Mouse (Mus musculus): ENCODE data around the gene Fam53a. TPM values are rescaled to one million over a fixed set of nuclear protein-coding genes. Genes with fewer than 3 reads are reported as not detected.

Gene Fam53a
- 10 to 100 TPM; 21.8 to 24.2 TPM for total RNA-seq (2021)
- long read RNA-seq, experiment 1, transcript Fam53a-202 (6 exons, 2,009 nt) = major isoform, 29 of 55 reads
- long read RNA-seq, experiment 1, transcript Fam53a-201 (5 exons, 2,346 nt) = minor isoform, 9 of 55 reads
- long read RNA-seq, experiment 1, partial matches to known transcripts = 2 of 55 reads
- long read RNA-seq, experiment 1, other reads (novel, unspliced or antisense) = 14 of 55 reads
- long read RNA-seq, experiment 2, transcript Fam53a-201 (5 exons, 2,346 nt) = minor isoform, 7 of 34 reads
- long read RNA-seq, experiment 2, transcript Fam53a-202 (6 exons, 2,009 nt) = major isoform, 17 of 34 reads
- long read RNA-seq, experiment 2, partial matches to known transcripts = 2 of 34 reads
- long read RNA-seq, experiment 2, other reads (novel, unspliced or antisense) = 7 of 34 reads

DNA sequence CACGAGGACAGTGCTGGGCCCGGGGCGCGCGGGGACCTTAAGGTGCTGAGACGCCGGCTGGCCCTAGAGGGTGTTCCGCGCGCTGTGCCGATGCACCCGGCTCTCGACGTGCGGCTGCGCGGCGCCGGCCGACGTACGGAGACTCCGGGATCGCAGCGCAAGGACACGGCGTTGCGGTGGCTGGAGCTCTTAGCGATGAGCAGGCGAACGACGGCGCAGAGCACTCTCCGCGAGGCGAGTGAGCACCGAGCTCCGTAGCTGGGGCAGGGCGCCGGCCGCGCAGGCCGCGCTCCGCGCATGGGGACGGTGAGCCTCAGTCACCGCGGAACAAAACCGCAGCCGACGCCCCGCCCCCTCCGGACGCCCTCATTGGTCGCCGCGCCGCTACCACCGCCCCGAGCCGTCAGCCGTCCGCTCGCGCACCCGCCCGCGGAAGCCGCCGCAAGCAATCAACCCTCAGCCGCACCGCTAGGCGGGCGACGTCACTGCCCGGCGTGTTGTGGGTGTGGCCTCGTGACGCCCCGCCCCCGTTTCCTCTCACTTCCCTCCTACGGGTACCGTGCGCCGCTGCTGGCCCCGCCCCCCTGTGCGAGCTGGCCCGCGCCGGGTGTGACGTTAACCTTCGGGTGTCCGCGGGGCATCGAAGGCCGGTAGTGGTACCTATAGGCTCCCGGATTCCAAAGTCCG lies at the start of gene Fam53a, which contains the start of gene Gm9903:
Gene Fam53a (minus strand): TSS at position 335 of the 687 bp plus-strand sequence.
Gene Gm9903 (plus strand): TSS at position 625 of the 687 bp plus-strand sequence.
- peak; percentile 100 for DNase-seq (ENCODE audit: low spot score in 2 of 2)

DNA sequence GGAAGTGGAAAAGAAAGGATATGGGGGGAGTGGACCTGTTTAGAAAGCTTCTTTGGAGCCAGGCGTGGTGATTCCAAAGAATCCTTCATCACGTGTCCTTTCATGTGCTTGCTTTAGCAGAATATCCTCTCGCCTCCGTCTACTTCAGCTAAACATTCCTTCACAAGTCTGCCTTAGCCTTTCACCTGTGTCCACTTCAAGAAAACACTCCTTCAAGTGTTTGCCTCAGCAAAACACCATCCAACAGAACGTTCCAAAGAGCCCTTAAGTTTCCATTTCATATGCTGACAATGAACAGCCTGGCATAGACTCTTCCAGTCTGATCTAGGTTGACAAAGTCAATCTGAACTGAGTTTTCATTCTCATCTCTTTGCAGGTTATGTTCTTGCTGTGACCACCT lies 48.8 kb upstream of the Fam53a start:
- DNase-seq (ENCODE audit: low spot score in 2 of 2) = no peak

DNA sequence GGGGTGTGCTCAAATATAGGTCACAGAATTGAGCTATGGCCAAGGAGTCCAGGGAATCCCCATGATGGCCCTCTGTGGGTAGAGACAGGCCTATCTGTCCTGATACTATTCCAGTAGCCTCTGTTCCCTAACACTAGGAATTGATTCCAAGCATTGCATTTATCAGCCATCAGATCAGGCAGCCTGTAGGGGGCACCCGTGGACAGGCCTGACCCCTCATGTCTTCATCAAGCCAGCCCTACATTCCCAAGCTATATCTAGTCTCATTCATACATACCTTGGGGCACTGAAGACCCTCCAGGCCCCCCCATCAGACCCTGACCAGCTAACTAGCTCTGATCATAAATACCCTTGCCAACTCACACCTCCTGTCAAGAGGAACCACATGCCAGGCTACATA lies 46.5 kb upstream of the Fam53a start:
- peak; percentile 53 to 66 for DNase-seq (ENCODE audit: low spot score in 2 of 2)

DNA sequence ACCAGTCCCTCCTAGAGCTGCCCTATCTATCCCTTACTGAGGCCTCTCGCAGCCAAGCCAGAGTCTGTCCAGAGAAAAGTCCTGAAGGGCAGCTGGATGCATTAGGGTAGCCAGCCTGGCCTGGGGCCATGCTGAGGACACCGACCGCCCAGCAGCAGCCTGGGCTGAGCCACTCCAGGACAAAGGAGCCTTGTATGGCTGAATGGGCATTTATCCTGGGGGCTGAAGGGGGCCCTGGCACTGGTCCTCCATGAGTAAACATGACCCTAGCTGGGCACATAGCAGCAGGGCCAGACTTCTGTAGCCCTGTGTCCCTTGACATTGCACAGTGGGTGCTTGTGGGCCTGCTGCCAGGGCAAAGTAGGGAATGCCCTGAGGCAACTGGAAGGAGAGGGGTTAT lies 45.0 kb upstream of the Fam53a start:
- peak; percentile 45 to 50 for DNase-seq (ENCODE audit: low spot score in 2 of 2)

DNA sequence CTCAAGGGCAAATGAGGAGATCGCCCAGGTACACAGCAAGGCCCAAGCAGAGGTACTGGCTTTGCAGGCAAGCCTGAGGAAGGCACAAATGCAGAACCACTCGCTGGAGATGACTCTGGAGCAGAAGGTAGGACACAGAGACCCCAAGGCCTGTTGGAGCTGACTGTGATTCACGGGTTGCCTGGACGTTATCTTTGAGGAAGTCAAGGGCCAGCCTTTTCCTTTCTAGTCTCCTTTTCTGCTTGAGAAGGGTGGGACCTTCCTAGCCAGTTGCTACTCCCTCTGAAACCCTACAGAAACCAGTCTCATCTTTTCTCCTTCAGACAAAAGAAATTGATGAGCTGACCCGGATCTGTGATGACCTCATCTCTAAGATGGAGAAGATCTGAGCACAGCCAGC lies 42.2 kb upstream of the Fam53a start:
- DNase-seq (ENCODE audit: low spot score in 2 of 2) = no peak

DNA sequence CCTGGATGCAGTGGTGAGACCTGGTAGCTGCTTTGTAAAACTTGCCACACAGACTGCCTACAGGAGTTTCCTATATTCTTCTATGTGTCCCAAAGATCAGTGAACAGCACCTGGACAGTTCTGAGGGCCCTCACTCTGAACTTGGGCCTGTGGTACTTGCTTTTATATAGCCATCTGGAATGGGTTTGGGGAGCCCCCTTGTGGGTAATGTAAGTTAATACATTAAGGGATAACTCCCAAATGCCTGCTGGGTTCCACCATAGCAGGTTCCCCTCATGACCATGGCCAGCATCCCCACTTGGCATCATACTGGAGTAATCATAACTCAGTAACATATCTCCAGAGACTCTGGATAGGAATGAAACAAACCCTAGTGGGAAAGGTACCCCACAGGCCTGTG lies 38.8 kb upstream of the Fam53a start:
- peak in 1 of 2 experiments; percentile 20 for DNase-seq (ENCODE audit: low spot score in 2 of 2)

DNA sequence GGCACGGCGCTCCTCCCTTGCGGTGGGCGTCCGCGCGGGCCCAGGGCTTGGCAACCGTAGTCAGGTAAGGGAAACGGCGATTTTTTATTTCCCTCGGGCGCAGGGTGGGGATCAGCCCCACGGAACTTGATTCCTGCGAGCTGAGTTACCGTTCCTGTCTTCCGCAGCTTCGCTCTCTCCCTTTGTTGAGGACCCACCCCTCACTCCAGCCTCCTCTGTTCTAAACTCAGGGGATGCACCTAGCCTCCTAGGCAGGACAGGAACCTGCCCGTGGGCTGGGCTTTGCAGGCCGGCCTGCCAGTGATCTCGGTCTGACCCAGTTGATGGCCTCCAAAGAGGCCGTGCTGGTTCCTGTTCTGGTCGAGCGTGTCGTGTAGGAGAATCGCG lies 29.2 kb upstream of the Fam53a start:
- DNase-seq (ENCODE audit: low spot score in 2 of 2) = no peak

DNA sequence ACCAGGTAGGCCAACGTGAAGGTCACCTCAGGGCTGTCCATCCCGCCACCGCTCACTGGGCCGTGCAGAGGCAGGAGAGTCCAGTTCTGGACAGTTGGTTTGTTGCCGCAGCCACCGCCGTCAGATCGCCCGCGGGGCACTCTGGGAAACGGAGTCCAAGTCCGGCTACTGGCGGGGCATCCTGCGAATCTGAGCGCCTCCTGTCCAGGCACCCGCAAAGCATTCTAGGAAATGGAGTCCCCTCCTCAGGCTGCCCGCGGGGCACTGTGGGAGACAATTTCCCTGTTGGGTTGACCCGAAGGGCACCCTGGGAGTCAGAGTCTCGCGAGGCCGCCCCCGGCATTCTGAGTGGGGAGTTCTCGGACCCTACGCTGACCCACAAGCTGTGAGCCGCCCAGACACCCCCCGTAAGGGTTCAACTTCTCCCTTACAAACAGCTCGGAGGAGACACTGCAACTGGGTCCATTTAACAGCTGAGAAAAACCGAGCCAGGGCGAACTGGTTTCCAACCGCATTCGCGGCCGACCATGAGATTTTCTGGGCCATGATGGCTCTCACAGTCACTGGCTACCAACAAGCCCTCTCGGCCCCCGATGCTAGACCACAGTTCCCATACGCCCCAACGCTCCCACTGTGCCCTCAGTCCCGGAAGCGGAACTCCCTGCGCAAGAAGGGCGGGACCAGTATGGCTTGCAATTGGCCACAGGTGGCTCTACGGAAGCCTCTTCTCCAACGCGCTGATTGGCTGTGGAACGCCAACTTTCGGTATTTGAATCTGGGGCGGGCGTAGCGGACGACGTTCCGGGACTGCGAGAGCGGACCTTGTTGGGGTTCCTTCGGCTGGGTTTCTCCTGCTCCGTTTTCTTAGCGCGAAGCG lies 28.6 kb upstream of the Fam53a start, which contains the start of the genes Tacc3 and Tmem129:
Gene Tacc3 (plus strand): TSS at position 342 of the 877 bp plus-strand sequence.
Gene Tmem129 (minus strand): TSS at position 630 of the 877 bp plus-strand sequence.
- peak; percentile 99 for DNase-seq (ENCODE audit: low spot score in 2 of 2)

DNA sequence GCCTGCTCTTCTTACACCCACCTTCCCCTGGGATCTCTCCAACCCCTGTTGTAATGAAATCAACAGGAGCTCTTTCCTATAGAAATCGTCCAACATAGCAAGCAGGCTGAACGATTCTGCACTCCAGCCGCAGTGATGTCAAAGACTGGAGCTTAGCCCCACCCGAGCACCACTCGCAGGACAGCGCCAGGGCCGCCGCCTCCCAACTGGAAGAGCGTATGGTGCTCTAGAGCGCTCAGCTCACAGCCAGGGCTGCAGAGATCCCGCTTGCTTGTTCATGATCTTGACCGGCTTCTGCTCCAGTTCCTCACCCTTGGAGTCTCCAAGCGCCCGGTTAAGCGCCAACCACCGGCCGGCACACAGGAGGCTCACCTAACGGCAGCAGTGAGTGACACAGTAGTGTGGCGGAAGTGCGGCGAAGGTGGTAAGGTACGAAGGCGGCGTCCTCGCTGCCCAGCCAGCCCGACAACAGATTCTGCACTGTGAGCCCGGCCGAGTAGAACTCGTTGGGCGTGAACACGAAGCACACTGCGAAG lies 27.9 kb upstream of the Fam53a start:
- DNase-seq (ENCODE audit: low spot score in 2 of 2) = no peak

DNA sequence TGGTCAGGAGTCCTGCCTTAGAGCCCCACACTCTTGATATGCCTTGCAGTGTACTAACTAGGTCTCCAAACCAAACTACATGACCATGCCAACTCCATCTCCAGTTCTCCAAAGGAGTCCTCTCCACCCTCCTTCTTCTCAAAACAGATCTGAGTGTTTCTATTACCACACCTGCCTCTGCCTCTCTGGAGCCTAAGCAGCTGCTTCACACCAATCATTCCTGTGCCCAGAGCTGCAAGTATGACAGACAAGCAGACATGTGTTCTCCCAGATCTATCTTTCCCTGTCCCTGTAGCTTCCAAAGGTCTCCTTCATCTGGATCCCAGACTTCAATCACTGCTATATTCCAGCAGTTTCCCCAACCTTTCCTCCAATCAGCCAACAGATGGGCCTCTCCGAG lies 27.3 kb upstream of the Fam53a start:
- DNase-seq (ENCODE audit: low spot score in 2 of 2) = no peak

DNA sequence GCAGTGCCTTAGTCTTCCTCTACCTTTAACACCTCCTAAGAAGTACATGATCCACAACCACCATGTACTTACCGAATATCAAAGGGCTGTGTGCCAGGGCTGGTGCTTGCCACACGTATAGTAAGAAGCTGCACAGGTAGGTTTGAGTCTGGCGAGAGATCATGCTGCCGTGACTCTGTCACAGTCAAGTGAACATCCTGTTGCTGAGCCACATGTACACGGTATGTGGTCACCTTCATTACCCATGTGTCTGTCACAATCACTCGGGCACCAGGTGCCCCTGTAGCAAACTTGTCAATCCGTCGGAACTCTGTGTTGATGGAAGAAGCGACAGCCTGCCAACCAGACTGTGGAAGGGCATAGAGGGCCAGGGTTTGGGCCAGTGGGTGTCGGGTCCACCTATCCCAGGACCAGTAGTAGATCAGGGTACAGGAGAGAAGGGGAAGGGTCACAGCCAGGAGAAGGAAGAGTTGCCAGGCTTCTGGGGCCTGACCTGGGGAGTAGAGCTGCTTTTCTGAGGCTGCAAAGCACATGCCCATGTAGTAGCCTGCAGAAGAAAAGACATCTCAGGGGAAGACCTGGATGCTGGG lies 25.9 kb upstream of the Fam53a start:
- no peak for DNase-seq (ENCODE audit: low spot score in 2 of 2)

DNA sequence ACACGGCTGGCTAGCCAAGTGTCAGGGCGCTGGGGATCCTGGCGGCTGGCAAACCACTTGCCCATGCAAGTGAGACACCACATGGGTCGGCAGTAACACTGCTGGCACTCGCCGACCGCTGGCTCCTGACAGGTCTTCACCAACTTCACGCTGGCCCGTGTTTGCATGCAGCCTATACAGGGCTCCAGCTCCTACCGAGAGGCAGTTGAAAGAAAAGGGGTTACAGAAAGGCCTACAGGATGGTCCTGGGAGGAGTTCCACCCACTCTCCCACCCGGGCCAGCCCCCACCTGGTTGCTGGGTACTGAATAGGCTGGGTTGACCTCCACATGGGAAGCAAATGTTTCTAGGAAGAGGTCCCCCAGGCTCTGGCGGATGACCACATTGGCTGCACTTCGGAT lies 25.0 kb upstream of the Fam53a start:
- DNase-seq (ENCODE audit: low spot score in 2 of 2) = no peak

DNA sequence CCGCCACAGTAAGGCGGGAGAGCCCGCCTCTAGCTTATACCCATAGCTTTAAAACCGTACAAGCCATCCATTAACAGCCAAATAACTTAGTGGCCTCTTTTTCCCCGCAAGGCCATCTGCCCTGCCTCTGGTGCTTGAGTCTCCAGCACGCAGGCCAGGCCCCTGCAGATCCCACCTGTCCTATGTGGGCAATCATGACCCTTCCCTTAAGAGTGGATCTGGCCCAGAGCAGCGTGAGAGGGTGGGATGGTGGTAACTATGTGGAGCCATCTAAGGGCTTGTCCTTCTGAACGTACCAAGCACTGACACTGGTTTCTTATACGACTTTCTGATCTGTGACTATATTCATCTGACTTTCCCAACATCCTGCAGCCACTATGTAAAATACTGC lies 23.3 kb upstream of the Fam53a start:
- DNase-seq (ENCODE audit: low spot score in 2 of 2) = no peak

DNA sequence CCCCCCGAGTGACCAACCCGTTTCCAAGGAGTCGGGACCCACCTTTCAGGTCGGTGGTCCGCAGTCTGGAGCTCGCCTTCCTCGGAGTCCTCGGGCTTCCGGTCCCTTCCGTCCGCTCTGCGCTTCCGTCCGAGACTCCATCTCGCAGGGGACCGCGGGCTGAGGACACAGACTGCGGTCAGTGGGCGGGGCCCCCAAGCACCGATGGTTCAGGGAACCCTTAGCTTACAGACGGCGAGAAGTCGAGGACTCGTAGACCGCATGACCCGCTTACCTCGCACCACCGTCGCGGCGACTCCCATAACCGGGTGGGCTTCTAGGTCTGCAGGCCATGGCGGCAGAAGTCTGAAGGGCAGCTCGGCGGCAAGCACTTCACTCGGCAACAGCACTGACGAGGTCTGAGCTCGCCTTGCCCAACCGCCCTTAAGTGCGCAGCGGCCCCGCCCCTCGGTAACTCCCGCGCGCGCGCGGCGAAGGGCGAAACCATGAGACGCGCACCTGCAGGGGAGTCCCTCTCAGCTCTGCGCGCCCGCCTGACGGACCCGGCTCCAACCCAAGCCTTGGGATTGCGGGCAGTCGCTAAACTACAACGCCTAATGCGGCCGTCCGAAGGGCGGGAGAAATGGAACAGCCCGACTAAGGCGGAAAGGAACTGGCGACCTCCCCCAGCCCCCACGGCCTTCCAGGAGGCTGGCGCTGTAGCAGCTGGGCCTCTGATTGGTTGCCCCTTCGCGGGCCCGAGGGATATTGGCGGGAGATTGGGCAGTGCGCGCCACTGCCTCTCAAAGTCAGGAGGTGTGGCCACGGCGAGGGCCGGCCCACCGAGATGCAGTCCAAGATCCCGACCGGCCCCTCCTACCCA lies 22.7 kb upstream of the Fam53a start, which contains the start of gene Slbp:
Gene Slbp (minus strand): TSS at position 654 of the 862 bp plus-strand sequence.
- peak; percentile 91 to 94 for DNase-seq (ENCODE audit: low spot score in 2 of 2)

DNA sequence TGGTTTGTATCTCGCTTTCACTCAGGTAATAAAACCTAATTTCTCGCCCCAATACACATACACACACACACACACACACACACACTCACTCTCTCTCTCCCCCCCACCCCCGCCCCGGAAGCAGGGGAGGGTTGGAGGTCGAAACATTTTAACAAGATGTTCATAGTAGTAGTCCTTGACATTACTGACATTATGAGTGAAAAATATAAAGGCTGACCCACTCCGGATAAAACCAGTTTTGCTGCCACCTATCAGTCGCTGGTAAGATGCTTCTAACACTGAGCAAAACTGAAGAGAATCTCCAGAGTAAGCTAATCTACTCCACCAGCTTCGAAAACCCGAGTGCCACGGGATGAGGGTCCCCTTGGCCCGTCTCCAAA lies 22.1 kb upstream of the Fam53a start:
- DNase-seq (ENCODE audit: low spot score in 2 of 2) = no peak

DNA sequence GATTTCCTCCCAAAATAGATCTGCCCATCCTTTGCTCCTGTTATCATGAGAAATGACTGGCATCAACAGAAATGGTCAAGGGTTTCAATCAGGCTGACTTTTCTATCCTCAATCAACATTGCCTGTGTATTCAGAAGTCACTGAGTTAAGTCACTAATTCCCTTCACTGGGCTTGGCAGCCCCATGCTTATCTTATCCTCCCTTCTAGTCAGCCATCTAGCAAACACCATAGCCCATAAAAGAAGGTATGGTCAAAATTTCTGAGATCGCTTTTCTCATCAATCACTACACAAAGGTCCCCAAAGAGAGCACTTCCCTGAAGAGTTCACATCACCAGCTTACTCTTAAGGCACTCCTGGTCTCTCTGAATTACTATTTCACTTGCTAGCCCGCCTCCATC lies 21.6 kb upstream of the Fam53a start:
- DNase-seq (ENCODE audit: low spot score in 2 of 2) = no peak

DNA sequence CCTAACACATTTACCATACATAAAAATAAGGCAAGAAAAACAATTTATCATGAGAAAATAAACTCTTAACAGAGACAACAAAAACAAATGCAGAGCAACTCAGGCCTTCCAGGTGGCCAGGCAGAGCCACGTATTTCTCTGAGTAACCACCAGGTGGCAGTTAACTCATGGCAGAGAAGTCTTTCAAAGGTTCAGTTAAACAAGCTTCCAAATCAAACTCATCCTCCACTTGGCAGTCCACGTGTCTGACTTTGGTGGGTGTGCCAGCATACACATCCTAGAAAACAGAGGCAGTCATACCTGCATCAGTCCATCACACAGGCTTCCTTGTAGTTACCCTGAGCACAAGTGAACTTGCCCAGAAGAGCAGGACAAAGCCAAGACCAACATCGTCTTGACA lies 11.2 kb upstream of the Fam53a start:
- peak; percentile 54 to 55 for DNase-seq (ENCODE audit: low spot score in 2 of 2)

DNA sequence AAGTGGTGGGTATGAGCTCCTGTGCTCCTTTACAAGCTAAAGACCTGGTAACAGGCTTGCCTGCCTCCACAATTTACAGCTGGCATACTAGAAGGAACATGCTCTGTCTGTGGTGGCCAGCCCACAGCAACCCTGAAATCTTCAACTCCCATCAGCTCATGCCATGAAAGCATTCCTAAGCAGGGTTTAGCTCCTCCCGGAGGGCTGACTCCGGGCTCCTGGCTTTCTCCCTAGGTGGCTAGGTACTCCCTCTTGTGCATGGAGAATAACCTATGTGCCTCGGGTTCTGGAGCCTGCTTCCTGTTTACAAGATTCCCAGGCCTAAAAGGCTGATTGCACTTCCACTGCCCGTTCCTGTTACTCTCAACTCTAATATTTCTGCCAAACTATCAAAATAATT lies 9.4 kb upstream of the Fam53a start:
- DNase-seq (ENCODE audit: low spot score in 2 of 2) = no peak

DNA sequence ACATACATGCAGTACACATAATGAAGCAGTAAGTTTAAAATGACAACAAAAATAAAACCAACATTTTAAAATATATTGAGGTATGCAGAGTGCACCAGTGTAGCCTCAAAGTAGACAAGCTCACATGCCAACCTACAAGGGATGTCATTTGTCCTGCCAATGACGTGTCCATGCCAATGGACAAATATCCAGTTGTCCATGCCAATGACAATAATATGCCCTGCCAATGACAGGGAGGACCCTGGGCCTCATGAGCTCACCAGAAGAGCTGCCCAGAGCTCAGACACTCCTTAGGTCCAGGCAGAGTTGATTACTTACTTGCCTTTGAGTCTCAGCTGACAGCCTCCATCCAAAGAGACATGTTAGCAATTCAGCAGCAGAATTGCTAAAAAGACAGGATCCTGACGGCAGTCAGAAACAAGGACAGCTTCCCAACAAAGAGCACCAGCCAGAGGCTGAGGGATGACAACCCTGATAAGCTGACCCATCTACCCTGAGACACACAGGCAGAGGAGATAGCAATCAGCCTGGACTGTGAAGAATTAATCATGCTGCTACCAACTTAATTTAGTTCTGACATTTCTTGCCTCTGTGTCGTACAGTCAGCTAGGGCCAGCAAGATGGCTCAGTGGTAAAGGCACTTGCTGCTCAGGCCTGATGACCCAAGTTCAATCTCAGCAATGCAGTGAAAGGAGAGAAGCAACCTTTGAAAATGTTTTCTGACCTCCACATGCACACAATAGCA lies 8.3 kb upstream of the Fam53a start:
- DNase-seq (ENCODE audit: low spot score in 2 of 2) = no peak
